Mouse (Mus musculus) adrenal gland, postnatal 14 days (tissue): ENCODE data around the gene Rims3. TPM values are rescaled to one million over a fixed set of nuclear protein-coding genes. Genes with fewer than 3 reads are reported as not detected.
A peak's percentile ranks its signal among the peaks of the same experiment; 100 is the strongest.

ENCODE experiments used
- DNase-seq: peaks from one replicate; pipeline ENCODE4 v3.0.0; 2021; ENCODE audit warnings: mixed read lengths
- long read RNA-seq, 2 experiments: library from polyadenylated mRNA; stranded (forward); transcript quantifications; one replicate each; pipeline ENCODE4 v2.0.0; 2021
- total RNA-seq: library from RNA; stranded (reverse); gene quantifications from 2 replicates; pipeline ENCODE4 v1.2.3, GENCODE M21; 2021

Rims3 gene
- total RNA-seq, result 7.2 and 7.3 TPM in 2 replicates
- long read RNA-seq, experiment 1, full-length matches to known transcripts, result 4 of 8 reads
- long read RNA-seq, experiment 1, partial matches to known transcripts, result 0 of 8 reads
- long read RNA-seq, experiment 1, other reads (novel, unspliced or antisense), result 4 of 8 reads
- long read RNA-seq, experiment 2, full-length matches to known transcripts, result 2 of 9 reads
- long read RNA-seq, experiment 2, partial matches to known transcripts, result 2 of 9 reads
- long read RNA-seq, experiment 2, other reads (novel, unspliced or antisense), result 5 of 9 reads

DNA sequence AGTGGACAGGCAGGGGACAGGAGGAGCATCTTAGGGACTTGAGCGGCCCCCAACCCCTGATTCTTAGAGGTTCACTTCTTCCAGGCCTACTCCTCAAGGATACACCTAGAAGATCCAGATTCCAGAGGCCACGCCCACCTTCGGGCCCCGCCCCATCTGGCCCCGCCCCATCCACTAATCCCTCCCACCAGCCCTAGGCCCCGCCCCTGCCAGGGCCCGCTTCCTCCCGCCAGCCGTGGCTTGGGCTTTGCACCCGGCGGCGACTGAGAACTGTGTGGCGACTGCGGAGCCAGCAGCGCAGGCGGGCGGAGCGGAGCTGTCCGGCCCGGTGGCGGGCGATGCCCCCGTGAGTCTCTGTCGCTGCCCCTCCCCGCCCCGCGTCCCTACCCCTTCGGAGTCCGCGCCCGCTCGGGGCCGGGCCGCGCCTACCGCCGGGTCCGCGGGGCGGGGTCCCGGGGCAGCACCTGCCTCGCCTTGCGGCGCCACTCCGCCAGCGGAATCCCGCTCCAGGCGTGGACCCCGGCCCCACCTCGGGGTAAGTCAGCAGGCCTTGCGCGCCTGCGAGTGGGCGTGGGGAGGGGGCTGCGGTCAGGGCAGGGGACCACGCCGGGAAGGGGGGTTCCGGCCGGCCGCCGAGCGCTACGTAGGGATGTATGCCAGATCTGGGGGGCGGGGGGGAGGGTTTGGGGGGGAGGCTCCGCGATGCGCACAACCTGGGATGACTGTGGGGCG lies at the start of gene Rims3:
Rims3 (plus strand) TSS at position 229 of the 732 bp plus-strand sequence.
- peak; percentile 85 for DNase-seq

DNA sequence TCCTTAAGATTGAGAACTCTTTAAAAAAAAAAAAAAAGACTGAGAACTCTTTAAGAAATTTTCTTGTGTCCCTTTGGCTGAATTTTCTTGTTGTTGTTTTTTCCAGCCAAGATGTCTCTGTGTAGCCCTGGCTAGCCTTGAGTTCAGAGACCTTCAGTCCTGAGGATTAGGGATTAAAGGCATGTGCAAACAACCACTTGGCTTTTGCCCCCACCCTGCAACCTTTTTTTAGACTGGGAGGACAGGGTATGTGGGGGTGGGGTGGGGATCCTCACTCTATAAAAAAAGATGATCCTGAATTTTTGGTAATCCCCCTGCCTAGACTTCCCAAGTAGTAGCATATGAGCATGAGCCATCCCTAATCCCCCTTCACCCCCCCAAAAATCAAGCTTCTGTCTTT lies 48.8 kb upstream of the Rims3 start:
- no peak for DNase-seq

DNA sequence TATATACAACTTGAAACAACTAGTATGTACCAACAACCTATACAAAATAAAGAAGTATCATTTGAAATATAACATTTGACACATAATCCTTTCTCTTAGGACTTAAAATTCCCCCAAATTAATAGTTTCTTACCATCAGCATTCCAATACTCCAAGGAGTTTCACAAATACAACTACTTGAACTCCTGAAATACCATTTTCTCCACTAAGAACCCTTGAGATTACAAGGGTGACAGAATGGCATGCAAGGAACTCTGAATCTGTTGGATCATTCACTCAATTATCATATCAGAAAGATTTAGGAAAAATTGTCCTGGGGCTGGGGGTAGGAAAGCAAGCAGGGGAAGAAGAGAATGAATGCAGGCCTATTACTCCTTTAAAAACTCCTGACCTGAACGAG lies 40.9 kb upstream of the Rims3 start:
- no peak for DNase-seq

- DNase-seq, result peak; percentile 59
Observed at GRCm38 (mm10) chr4:120814171-120814570, 40.4 kb upstream of the Rims3 start.

- DNase-seq, result no peak
Observed at GRCm38 (mm10) chr4:120815163-120815562, 39.5 kb upstream of the Rims3 start.

- DNase-seq, result peak; percentile 89
Observed at GRCm38 (mm10) chr4:120815622-120816334, 38.8 kb upstream of the Rims3 start.

- DNase-seq, result peak; percentile 69
Observed at GRCm38 (mm10) chr4:120817002-120817774, 37.4 kb upstream of the Rims3 start.

GRCm38 (mm10) chr4:120817951-120818350 lies 36.7 kb upstream of the Rims3 start:
- DNase-seq, result no peak

DNA sequence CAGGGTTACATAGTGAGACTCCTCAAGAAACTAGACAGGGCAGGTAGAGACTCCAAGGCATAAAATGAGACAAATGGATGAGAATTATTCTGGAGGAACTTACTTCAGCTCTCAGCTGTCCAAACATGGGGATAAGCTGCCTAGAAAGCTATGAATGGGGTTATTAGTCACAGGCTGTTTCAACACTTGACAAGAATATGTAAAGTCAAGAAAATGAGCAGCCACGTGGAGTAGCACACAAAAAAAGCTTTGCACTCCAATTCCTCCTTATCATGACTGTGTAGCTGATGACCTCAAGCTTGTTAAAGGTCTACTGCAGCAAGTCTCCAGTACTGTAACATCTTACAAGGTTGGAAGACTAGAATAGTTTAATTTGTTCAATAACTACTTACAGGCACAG lies 35.3 kb upstream of the Rims3 start:
- DNase-seq, result no peak

GRCm38 (mm10) chr4:120819871-120820270 lies 34.7 kb upstream of the Rims3 start:
- no peak for DNase-seq

- DNase-seq, result no peak
Observed at GRCm38 (mm10) chr4:120822191-120822911, 32.3 kb upstream of the Rims3 start.

DNA sequence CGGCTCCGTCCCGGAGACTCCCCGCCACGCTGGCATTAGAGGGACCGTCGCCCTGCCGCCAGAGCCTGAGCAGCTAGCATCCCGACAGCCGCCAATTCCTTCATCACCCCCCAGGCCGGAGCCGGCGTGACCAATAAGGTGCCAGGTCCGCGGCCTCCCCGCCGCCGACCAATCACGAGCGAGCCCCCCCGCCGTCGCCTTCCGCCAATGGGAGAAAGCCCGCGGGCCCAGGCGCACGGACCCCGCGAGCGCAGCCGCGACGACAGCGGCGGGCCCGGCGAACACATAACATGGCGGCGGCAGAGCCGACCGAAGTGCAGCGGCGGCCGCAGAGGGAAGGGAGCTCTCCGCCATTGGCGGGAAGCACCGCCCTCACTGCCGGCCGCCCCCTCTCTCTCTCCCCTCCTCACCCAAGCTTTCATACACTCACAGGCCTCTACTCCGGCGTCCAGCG lies 29.5 kb upstream of the Rims3 start:
- peak; percentile 99 for DNase-seq

GRCm38 (mm10) chr4:120825577-120826326 lies 28.9 kb upstream of the Rims3 start:
- DNase-seq, result peak; percentile 99

DNA sequence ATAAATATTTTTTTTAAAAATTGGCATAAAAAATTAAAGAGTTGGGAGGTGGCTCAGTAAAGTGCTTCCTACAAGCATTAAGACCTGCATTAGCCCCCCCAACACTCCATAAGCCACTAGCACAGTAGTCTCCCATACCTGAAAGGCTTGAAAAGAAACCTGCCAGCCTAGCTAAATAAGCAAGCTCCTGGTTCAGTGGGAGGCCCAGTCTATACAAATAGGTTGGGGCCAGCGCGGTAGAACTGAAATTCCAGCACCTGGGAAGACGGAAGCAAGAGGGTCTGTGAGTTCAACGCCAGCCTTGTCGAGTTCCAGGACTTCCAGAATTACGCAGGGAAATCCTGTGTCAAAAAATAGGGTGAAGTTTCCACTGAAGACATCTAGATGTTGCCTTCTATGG lies 28.2 kb upstream of the Rims3 start:
- DNase-seq, result no peak

DNA sequence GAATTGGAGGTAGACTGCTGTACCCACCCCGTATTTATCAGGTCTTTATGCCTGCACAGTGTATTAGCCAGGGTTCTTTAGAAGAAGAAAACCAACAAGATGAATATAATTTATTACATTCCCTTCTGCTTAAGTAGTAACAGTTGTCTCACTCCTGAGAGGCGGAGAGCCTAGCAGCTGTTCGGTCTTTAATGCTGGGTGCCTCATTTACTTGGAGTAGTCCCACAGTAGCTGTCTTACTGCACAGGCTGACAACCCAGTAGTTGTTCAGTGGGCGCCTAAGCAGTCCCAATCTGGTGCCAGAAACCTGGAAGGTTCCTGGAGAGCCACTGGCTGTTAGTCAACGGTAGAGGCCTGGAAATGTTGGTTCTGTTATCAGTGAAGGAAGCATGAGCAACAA lies 23.8 kb upstream of the Rims3 start:
- DNase-seq, result no peak

- DNase-seq, result no peak
Observed at GRCm38 (mm10) chr4:120831472-120831871, 23.1 kb upstream of the Rims3 start, which contains the start of gene Nfyc. Gene Nfyc (minus strand): TSS chr4:120831572.

GRCm38 (mm10) chr4:120841342-120841741 lies 13.3 kb upstream of the Rims3 start:
- no peak for DNase-seq

DNA sequence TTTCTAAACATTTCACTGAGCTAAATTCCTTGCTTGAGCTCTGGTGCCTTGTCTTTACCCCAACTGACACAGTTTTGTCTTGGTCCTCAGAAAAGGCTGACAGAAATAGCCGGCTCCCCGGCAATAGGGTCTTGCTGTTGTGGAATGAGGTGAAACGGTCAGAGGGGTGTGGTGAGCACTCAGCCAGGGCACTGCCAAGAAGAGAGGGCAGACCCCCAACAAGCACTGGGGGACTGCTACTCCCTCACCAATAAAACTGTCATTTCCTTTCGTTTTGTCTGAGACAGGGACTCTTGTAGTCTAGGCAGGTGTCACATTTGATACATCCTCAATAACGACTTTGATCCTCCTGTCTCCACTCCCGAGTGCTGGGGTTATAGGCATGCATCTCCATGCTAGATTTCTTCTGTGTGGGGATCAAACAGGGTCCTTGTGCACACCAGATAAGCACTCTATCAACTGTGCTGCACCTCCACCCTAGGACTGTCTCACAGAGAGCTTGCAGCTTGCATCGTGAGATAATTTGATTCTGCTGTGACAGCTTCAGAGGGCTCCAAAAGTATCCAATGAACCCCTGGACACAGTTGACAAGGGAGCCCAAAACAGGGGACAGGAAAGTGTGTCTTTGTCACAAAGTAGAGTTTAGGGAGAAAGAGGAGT lies 10.1 kb upstream of the Rims3 start:
- DNase-seq, result no peak

DNA sequence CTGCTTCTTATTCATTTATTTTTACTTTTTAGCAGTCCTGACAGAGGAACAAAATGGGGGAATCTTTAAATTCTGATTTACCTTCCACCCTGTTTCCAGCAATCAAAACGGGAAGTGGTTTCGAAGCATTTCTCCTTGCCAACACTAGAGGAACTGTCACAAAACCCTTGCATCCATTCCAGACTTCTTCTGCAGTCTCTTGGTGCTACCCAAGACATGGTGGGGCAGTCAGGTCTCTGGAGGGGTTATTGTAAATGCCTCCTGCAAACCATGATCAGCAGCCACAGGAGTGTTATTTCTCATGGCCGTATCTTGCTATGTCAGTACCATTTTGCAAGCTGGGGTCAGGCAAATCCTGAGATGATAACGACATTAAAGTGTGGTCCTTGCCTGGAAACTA lies 9.5 kb upstream of the Rims3 start:
- DNase-seq, result no peak

DNA sequence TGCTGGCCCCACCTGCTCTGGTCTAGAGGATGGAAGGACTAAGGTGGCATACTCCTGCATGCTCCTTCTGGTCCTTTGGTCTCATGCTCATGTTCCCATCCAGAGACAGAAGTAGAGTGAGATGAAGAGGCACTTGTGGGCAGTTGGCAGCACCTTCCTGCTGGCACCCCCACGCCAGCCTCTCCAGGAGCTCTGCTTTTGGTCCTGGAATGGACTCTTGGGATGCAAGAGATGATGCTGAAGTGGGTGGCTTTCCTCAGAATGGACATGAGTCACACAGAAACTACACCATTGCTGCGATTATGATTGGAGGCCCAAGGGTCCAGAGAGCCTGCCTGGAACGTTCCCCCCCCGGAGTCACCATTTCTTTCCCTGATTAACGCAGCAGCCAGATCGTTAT lies 5.7 kb upstream of the Rims3 start:
- DNase-seq, result no peak
